15 mouse cellular contexts compared by ENCODE assay signal in genomic region chr6:53806591-53807023, GRCm38 (mm10). TPM values are rescaled to one million over a fixed set of nuclear protein-coding genes. Genes with fewer than 3 reads are reported as not detected.
DNase-seq lines count a peak whose midpoint lies in the region; ATAC-seq lines count a peak whose summit lies in the region.
"Had no signal": no experiment of that assay in that cellular context is flagged by ENCODE, and none has a peak within 500 bp of the region (broad histone marks: within the 10 kb centered on the region; RNA-seq: fewer than 3 reads in every experiment).

No protein-coding gene starts in this region.

- peak; percentile 49 to 59 for DNase-seq in cerebellum, postnatal 14 days
- DNase-seq in cerebellum, postnatal 4 days (ENCODE audit: low spot score in 2 of 2), result no peak
- peak; percentile 45 for DNase-seq in lung, postnatal 10 days
- DNase-seq in lung, adult 18-20 months, result no peak
- peak; percentile 42 for DNase-seq in embryo, embryonic 9.5 days (ENCODE audit: extremely low spot score)
- DNase-seq in neural tube, embryonic 11.5 days (ENCODE audit: low spot score), result peak; percentile 49
- DNase-seq in thymus, postnatal 4 days, result no peak
- DNase-seq: cerebellum, adult 8-10 months; heart, postnatal 36 days; right cerebral cortex, postnatal 14 days had no signal

- H3K4me2 ChIP-seq in neural tube, embryonic 11.5 days (ENCODE audit: low read depth), result no peak overlapping the region
- H3K4me2 ChIP-seq: embryonic facial prominence, embryonic 15.5 days had no signal

- no peak for ATAC-seq in neural tube, embryonic 11.5 days (ENCODE audit: insufficient read depth, low FRiP score, low TSS enrichment)
- no peak for ATAC-seq in megakaryocyte-erythroid progenitor cell, adult 5-6 weeks (replicated peaks; ENCODE audit: low FRiP score, low TSS enrichment, poor library complexity, severe bottlenecking)
- ATAC-seq: forebrain, embryonic 16.5 days had no signal

- H3K4me3 ChIP-seq in neural tube, embryonic 11.5 days (ENCODE audit: low read depth, low read length), result no peak overlapping the region
- H3K4me3 ChIP-seq: embryonic facial prominence, embryonic 15.5 days had no signal

- H3K9ac ChIP-seq in neural tube, embryonic 11.5 days (ENCODE audit: low read length), result no peak overlapping the region
- H3K9ac ChIP-seq: embryonic facial prominence, embryonic 15.5 days had no signal

- no peaks in the 10 kb centered on the region for H3K27me3 ChIP-seq in neural tube, embryonic 11.5 days (ENCODE audit: control insufficient read depth, insufficient read depth, low read length)
- H3K27me3 ChIP-seq: embryonic facial prominence, embryonic 15.5 days had no signal

- no peaks in the 10 kb centered on the region for H3K36me3 ChIP-seq in neural tube, embryonic 11.5 days (ENCODE audit: control insufficient read depth, insufficient read depth, low read length)
- H3K36me3 ChIP-seq: embryonic facial prominence, embryonic 15.5 days had no signal

- peaks cover 12% of the 10 kb centered on the region for H3K4me1 ChIP-seq in neural tube, embryonic 11.5 days (ENCODE audit: control insufficient read depth, insufficient read depth, low read length)

- H3K9me3 ChIP-seq in neural tube, embryonic 11.5 days (ENCODE audit: control insufficient read depth, low read length), result no peaks in the 10 kb centered on the region
- H3K9me3 ChIP-seq: embryonic facial prominence, embryonic 15.5 days had no signal

- no peak overlapping the region for H3K27ac ChIP-seq in neural tube, embryonic 11.5 days (ENCODE audit: low read depth, low read length)
- H3K27ac ChIP-seq: embryonic facial prominence, embryonic 15.5 days; macrophage had no signal

- WGBS in neural tube, embryonic 11.5 days, result 26% methylated on average over 8 of the region's 8 CpGs

RNA-seq across cellular contexts. Expression of gene Tril, which starts 14.0 kb away (rescaled TPM):
- 19.6 and 24.0 TPM in 2 replicates for polyA plus RNA-seq in neural tube, embryonic 11.5 days (2014; fragmentation: Nextera tagmentation; extraction: Ambion mirVana)
- total RNA-seq in megakaryocyte-erythroid progenitor cell, adult 5-6 weeks (2014; fragmentation: Nextera tagmentation), result not detected in 2 replicates
- not detected in 2 replicates for total RNA-seq in megakaryocyte-erythroid progenitor cell, adult 5-6 weeks (2017)
- total RNA-seq: granulocyte monocyte progenitor cell, adult 5-6 weeks had no signal
- polyA plus RNA-seq: macrophage had no signal

Comparison
In these comparisons a context has a peak if more than half of its experiments do, and no peak if none do; other contexts are left out.
1. DNase-seq: peak in cerebellum, postnatal 14 days (2 of 2), lung, postnatal 10 days (single experiment), embryo, embryonic 9.5 days (single experiment) and neural tube, embryonic 11.5 days (single experiment); none in cerebellum, postnatal 4 days (0 of 2), lung, adult 18-20 months (0 of 2) and thymus, postnatal 4 days (single experiment).